Mouse (Mus musculus): ENCODE results near the gene Sypl.

The Sypl gene

DNA sequence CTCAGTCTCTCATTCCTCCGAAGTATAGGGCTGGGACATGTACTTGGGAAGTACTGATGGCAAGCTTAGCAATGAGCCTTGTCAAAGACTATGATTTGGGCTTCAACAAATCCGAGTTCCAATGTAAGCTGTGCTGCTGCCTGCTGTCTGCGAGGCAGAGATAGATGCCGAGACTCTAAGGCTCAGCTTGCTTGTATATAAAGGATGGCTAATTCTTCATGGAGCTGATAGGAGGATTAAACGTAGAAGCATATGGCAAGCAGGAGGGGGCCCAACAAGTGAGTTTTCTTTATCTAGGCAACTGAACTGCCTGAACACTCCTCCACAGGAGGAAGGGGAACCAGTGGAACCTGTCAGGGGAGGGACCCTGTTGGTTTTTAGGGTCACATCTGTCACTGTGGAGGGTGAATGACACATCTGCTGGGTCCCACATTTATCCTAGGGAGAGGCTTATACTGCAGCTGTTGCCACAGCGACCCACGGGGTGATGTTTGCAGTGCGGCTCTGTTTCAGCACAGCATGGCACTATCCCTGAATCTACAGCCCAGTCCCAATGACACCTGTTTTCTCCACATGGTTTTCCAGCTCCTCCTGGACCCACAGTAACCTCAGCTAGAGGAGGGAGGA is 49.8 kb downstream of the Sypl start:
- no peak for DNase-seq (ENCODE audit: low spot score in 2 of 2)

GRCm38 (mm10) chr12:33005858-33006257 is 52.2 kb downstream of the Sypl start:
- DNase-seq (ENCODE audit: low spot score in 2 of 2) = no peak

DNA sequence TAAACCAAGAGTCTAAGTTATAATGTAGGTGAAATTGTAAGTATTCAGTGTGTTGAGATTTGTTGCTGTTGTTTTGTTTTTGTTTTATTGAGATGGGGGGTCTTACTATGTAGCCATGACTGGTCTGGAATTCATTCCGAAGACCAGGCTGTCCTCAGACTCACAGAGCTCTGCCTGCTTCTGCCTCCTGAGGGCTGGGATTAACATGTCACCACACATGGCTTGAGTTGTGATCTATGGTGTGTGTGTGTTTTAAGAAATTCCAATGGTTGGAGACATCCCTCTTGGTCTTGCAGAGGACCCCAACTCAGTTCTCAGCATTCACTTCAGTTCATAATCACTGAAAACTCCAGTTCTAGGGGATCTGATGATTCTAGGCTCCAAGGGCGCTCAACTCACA is 53.5 kb downstream of the Sypl start:
- DNase-seq (ENCODE audit: low spot score in 2 of 2) = no peak

DNA sequence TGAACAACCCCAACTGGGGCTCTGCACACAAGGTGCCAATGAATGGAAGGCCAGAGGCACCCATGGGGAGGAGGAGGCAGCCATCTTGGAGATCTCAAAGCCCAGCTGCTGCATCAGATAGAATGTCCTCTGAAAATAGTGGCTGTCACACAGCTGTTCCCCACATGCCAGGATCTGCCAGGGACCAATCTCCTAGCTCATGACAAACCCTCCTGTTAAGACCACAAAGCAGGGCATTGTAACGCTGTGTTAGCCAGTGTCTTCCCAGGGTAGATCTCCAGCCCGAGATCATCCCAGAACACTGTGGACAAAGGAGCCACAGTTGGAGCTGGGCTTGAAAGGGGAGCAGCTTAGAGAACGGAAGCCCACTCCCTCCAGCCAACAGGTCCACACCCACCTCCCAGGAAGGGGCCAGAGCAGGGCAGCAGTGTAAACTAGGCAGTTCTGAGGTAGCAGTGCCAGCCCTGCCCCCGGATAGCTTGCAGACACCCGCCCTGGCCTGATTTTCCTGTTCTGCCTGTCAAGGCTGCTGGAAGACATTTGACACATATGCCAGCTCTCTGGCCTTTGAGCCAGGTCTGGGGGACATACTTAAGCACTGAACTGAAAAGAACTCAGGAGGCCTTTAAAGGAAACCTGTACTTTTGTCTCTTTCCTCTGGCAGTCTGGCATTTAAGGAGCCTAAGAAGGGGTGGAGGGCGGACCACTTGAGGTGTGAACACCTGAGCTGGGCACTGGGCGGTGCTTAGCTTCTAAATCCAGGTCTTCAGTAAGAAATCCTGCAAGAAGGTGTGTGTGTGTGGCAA is 54.8 kb downstream of the Sypl start:
- DNase-seq (ENCODE audit: low spot score in 2 of 2) = no peak

GRCm38 (mm10) chr12:33009206-33009966 is 55.7 kb downstream of the Sypl start:
- DNase-seq (ENCODE audit: low spot score in 2 of 2) = no peak

GRCm38 (mm10) chr12:33010026-33010425 is 56.3 kb downstream of the Sypl start:
- DNase-seq (ENCODE audit: low spot score in 2 of 2) = peak; percentile 23 to 36

GRCm38 (mm10) chr12:33014050-33014796 is 60.5 kb downstream of the Sypl start:
- no peak for DNase-seq (ENCODE audit: low spot score in 2 of 2)

GRCm38 (mm10) chr12:33015103-33015502 is 61.4 kb downstream of the Sypl start:
- DNase-seq (ENCODE audit: low spot score in 2 of 2) = no peak

- DNase-seq (ENCODE audit: low spot score in 2 of 2) = no peak
These were observed 63.4 kb downstream of the Sypl start for GRCm38 (mm10) chr12:33016824-33017705.

DNA sequence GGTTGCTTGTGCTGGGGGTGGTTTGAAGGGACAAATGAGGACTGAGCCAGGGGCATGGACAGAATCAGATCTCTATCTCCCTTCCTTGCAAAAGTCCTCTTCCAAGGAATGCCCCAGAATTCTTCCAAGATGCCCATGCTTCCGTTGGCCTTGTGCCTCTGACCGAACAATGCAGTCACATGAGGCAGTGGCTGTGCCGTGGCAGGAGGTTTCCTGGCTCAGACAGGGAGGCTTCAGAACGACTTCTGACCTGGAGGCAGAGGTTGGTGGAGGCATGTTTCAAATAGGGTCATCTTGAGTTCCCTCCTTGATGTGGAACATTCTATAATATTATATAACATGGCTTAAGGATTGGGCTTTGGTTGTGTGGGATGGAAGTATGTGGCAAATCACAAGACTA is 64.9 kb downstream of the Sypl start:
- DNase-seq (ENCODE audit: low spot score in 2 of 2) = no peak

DNA sequence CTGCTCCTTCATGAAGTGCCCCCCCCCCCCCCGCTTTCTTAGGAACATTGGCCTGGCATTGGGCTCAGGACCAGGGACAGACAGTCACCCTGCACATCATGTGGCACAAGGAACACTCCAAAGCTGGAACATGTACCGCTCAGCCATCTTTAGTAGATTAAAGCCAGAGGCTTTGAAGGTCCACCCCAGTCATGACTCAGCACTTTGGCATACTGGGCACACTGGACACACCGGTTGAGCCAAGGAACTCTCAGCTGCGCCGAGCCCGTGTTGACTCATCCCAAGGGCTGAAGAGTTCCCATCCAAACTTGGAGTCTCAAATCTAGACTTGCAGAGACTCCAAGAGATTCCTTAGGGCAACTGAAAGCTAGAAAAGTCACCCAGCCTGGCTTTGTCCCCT is 66.3 kb downstream of the Sypl start:
- peak; percentile 63 to 71 for DNase-seq (ENCODE audit: low spot score in 2 of 2)

DNA sequence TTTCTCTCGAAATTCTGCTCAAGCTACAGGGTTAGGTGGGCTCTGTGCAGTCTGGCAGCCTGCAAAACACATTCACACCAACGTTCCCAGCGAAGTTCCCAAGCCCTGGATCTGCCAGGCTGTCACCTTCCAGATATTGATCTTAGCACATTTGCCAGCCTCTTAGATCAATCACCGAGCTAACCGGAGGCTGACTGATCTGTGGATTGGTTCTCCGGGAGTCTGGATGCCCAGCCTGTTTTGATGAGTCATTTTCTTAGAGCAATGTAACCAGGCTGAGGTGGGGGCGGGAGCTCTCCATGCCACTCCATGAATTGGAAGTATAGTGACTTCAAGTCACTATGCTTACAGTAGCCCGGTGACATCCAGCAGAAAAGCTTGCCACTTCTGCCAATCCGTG is 67.4 kb downstream of the Sypl start:
- DNase-seq (ENCODE audit: low spot score in 2 of 2) = no peak

GRCm38 (mm10) chr12:33021751-33022150 is 68.1 kb downstream of the Sypl start:
- no peak for DNase-seq (ENCODE audit: low spot score in 2 of 2)

- DNase-seq (ENCODE audit: low spot score in 2 of 2) = no peak
These were observed 70.8 kb downstream of the Sypl start for GRCm38 (mm10) chr12:33024524-33024923.

- DNase-seq (ENCODE audit: low spot score in 2 of 2) = peak; percentile 79 to 82
These were observed 73.4 kb downstream of the Sypl start for GRCm38 (mm10) chr12:33027093-33027492.

DNA sequence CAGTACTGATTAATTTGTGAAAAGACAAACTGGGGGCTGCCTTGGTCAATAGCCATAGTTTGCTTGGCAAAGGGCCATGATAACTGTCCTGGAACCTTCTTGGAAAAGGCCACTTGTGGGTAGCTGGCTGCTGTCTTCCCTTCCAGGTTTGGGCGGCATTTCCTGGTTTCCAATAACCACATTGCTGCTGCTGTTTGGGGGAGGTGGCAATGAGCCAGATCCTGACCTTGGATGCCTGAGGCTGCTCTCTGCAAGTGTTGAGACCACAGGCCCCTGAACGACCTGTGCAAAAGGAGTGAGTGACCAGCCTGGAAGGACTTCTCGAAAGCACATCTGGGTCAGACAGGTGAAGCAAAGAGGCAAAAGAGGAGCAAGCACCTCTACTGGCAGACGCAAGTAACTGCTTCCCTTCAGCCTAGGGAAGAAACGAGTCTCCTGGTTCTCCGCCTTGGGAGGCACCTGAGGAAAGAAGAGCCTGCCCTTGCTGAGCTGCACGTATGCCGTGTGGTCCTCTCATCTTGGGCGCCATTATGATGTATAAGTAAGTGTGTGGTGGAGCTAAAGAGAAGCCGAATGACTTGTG is 74.5 kb downstream of the Sypl start:
- no peak for DNase-seq (ENCODE audit: low spot score in 2 of 2)

DNA sequence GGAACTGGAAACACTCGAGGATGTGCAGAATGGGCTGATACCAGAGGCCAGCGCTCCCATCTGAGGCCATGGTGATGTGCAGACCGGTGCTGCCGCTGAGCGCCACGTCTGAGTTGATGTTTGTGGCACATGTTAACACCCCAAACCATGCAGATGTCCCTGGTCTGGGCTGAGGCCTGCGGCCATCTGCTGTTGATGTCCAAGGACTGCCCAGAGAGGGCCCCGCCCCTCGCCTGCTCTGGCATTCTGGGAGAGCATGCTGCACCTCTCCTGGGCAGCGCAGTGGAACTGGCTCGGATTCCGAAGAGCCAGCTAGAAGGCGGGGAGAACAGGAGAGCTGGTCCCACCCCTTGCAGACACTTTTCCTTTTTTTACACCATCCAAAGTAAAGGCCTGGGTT is 75.0 kb downstream of the Sypl start:
- no peak for DNase-seq (ENCODE audit: low spot score in 2 of 2)

All from heart, adult 9 months (tissue).